Mouse (Mus musculus) spleen, adult 2 months (tissue): ENCODE measurements at regions not wholly inside any gene's neighbourhood (a gene's known extent, or its start where the extent isn't known, plus 50 kb on each side); places are given as distances from the start of the nearest gene placed in this dataset.

Experiments
- CTCF ChIP-seq: fragments of 200-500 bp; IDR thresholded peaks from 2 replicates; pipeline ENCODE4 v1.5.1; 2011; ENCODE audit warnings: mild to moderate bottlenecking, inconsistent platforms; ENCODE audit not compliant: insufficient read depth, insufficient read length, insufficient replicate concordance; ENCODE audit errors: extremely low read depth
- POLR2A ChIP-seq: fragments of 200-500 bp; IDR thresholded peaks from 2 replicates; pipeline ENCODE4 v1.6.1; 2011; ENCODE audit warnings: low read depth, low read length, inconsistent platforms

GRCm38 (mm10) chr6:147964739-147965138 lies 82.3 kb upstream of the Far2 start:
- TF ChIP-seq CTCF (no peak), POLR2A (no peak)
